ENCODE assay signal across 8 mouse cellular contexts in genomic region chr12:110486852-110487251, GRCm38 (mm10). TPM values are rescaled to one million over a fixed set of nuclear protein-coding genes. Genes with fewer than 3 reads are reported as not detected.
A peak's percentile ranks its signal among the peaks of the same experiment; 100 is the strongest.
DNase-seq lines count a peak whose midpoint lies in the region; ATAC-seq and TF ChIP-seq lines count a peak whose summit lies in the region.

No protein-coding gene starts in this region.

- H3K9ac ChIP-seq in heart, embryonic 11.5 days (ENCODE audit: low read depth, low read length): peak overlapping the region; percentile 86; the same call in 1 of the 2 replicates
- H3K9ac ChIP-seq in CH12.LX (ENCODE audit: insufficient read depth, low read depth): peak overlapping the region; percentile 94; the same call in 1 of the 2 replicates
- no peak overlapping the region for H3K9ac ChIP-seq in forebrain, embryonic 16.5 days (replicated peaks; ENCODE audit: low read depth, low read length)
- peak overlapping the region; percentile 68 for H3K9ac ChIP-seq in liver, postnatal 0 days (replicated peaks)

- no peak for TF ChIP-seq RAD21 in CH12.LX (IDR thresholded peaks at IDR 0.05; ENCODE audit: low read depth, low read length)

- H3K27me3 ChIP-seq in heart, embryonic 11.5 days (ENCODE audit: control insufficient read depth, insufficient read depth, low read length): no peaks in the 10 kb centered on the region
- no peaks in the 10 kb centered on the region for H3K27me3 ChIP-seq in CH12.LX (replicated peaks)
- H3K27me3 ChIP-seq in forebrain, embryonic 16.5 days (replicated peaks; ENCODE audit: control insufficient read depth, insufficient read depth, low read length): no peaks in the 10 kb centered on the region
- no peaks in the 10 kb centered on the region for H3K27me3 ChIP-seq in liver, postnatal 0 days (ENCODE audit: insufficient read depth, low read length)

- peaks cover 56% of the 10 kb centered on the region for H3K79me2 ChIP-seq in CH12.LX (replicated peaks; ENCODE audit: control insufficient read depth, extremely low read depth, insufficient read depth, poor library complexity, severe bottlenecking)

- dilution Hi-C loops in CH12.LX (cut with MboI; ENCODE audit: extremely low pct_ligation_motif_present, extremely low pct_unique_long_range_greater_than_20kb, low sequenced_read_pairs): no loop called here

- DNase-seq in heart, adult 11 months: no peak
- no peak for DNase-seq in CH12.LX (ENCODE audit: extremely low read depth)
- DNase-seq in liver, postnatal 0 days: no peak
- no peak for DNase-seq in c-Kit-positive CD71-positive TER-119-positive erythroid progenitor cells, embryonic 14.5 days (ENCODE audit: low spot score)
- DNase-seq in urinary bladder, postnatal 14 days (ENCODE audit: low spot score): no peak
- no peak for DNase-seq in thymus, postnatal 25 days

- WGBS in heart, embryonic 11.5 days (ENCODE audit: insufficient replicate concordance): 86% methylated on average over 5 of the region's 5 CpGs
- 84% methylated on average over 5 of the region's 5 CpGs for WGBS in forebrain, embryonic 16.5 days
- WGBS in liver, postnatal 0 days (ENCODE audit: insufficient replicate concordance): 76% methylated on average over 5 of the region's 5 CpGs

- H3K4me3 ChIP-seq in heart, embryonic 11.5 days (ENCODE audit: low read depth, low read length): peak overlapping the region; percentile 73
- H3K4me3 ChIP-seq in CH12.LX (replicated peaks in 1 of 3; ENCODE audit: low read depth in 2 of 3, low read length in 2 of 3, poor library complexity in 1 of 3): peak overlapping the region; percentile 76 to 85 (median 83)
- peak overlapping the region; percentile 75 for H3K4me3 ChIP-seq in forebrain, embryonic 16.5 days (replicated peaks; ENCODE audit: low read length)
- H3K4me3 ChIP-seq in liver, postnatal 0 days (ENCODE audit: low read depth, low read length): peak overlapping the region; percentile 72

- no peak for TF ChIP-seq POLR2A in CH12.LX (IDR thresholded peaks at IDR 0.05; ENCODE audit: low read depth, low read length)

- in situ Hi-C loops in CH12.LX (cut with MboI; ENCODE audit: low pct_ligation_motif_present, low pct_unique_long_range_greater_than_20kb, low sequenced_read_pairs): no loop called here

- peak overlapping the region; percentile 69 for H3K4me2 ChIP-seq in heart, embryonic 11.5 days
- peak overlapping the region; percentile 85 for H3K4me2 ChIP-seq in CH12.LX (ENCODE audit: insufficient read depth, low read depth, poor library complexity, severe bottlenecking)
- peak overlapping the region; percentile 83 for H3K4me2 ChIP-seq in forebrain, embryonic 16.5 days (ENCODE audit: low read length)
- H3K4me2 ChIP-seq in liver, postnatal 0 days (ENCODE audit: low read depth, low read length): peak overlapping the region; percentile 81

- peaks cover 42% of the 10 kb centered on the region for H3K4me1 ChIP-seq in heart, embryonic 11.5 days (ENCODE audit: control insufficient read depth, insufficient read depth, low read length)
- peaks cover 8 to 48% of the 10 kb centered on the region in 2 experiments for H3K4me1 ChIP-seq in CH12.LX (ENCODE audit: control insufficient read depth in 1 of 2, insufficient read depth in 2 of 2)
- peaks cover 27% of the 10 kb centered on the region for H3K4me1 ChIP-seq in forebrain, embryonic 16.5 days (replicated peaks; ENCODE audit: control insufficient read depth, insufficient read depth, low read length)
- H3K4me1 ChIP-seq in liver, postnatal 0 days (ENCODE audit: insufficient read depth): peaks cover 31% of the 10 kb centered on the region

- no peak overlapping the region for H3K27ac ChIP-seq in heart, embryonic 11.5 days (ENCODE audit: low read depth, low read length)
- no peak overlapping the region for H3K27ac ChIP-seq in CH12.LX (ENCODE audit: insufficient read depth, low read depth)
- H3K27ac ChIP-seq in forebrain, embryonic 16.5 days (ENCODE audit: low read length): no peak overlapping the region
- peak overlapping the region; percentile 99 for H3K27ac ChIP-seq in liver, postnatal 0 days (ENCODE audit: low read depth)

- no peak for TF ChIP-seq CTCF in CH12.LX (conservative IDR thresholded peaks at IDR 0.05 in 1 of 2, IDR thresholded peaks at IDR 0.05 in 1 of 2; ENCODE audit: low read depth in 2 of 2, low read length in 2 of 2)
- TF ChIP-seq CTCF in liver, postnatal 0 days (IDR thresholded peaks at IDR 0.05; ENCODE audit: low read depth): no peak

- no peak for ATAC-seq in heart, embryonic 11.5 days (replicated peaks; ENCODE audit: insufficient number of reproducible peaks, low FRiP score, low TSS enrichment)
- ATAC-seq in forebrain, embryonic 16.5 days: no peak
- ATAC-seq in liver, postnatal 0 days: no peak

- H3K36me3 ChIP-seq in heart, embryonic 11.5 days (ENCODE audit: control insufficient read depth, insufficient read depth, low read length): peaks cover 10% of the 10 kb centered on the region; the same call in 1 of the 2 replicates
- peaks cover 15 to 65% of the 10 kb centered on the region in 2 experiments for H3K36me3 ChIP-seq in CH12.LX (replicated peaks in 1 of 2; ENCODE audit: control insufficient read depth in 1 of 2, insufficient read depth in 1 of 2, low read length in 1 of 2)
- H3K36me3 ChIP-seq in forebrain, embryonic 16.5 days (ENCODE audit: control insufficient read depth, insufficient read depth): no peaks in the 10 kb centered on the region
- peaks cover 6% of the 10 kb centered on the region; the same call in 1 of the 2 replicates for H3K36me3 ChIP-seq in liver, postnatal 0 days (replicated peaks; ENCODE audit: insufficient read depth, low read length)

- TF ChIP-seq EP300 in CH12.LX (IDR thresholded peaks at IDR 0.05; ENCODE audit: low read length): no peak
- TF ChIP-seq EP300 in liver, postnatal 0 days (IDR thresholded peaks at IDR 0.05; ENCODE audit: low read depth): no peak

- no peaks in the 10 kb centered on the region for H3K9me3 ChIP-seq in heart, embryonic 11.5 days (replicated peaks; ENCODE audit: control insufficient read depth, low read length)
- H3K9me3 ChIP-seq in CH12.LX (replicated peaks; ENCODE audit: low read length): peaks cover 9% of the 10 kb centered on the region
- no peaks in the 10 kb centered on the region for H3K9me3 ChIP-seq in forebrain, embryonic 16.5 days (ENCODE audit: control insufficient read depth, low read length)
- no peaks in the 10 kb centered on the region for H3K9me3 ChIP-seq in liver, postnatal 0 days (ENCODE audit: low read length)

TF ChIP-seq in CH12.LX, 34 proteins besides CTCF, POLR2A, EP300 and RAD21:
- TF ChIP-seq BHLHE40 (IDR thresholded peaks at IDR 0.05; ENCODE audit: low read depth, low read length): no peak
- no peak for TF ChIP-seq ZC3H11A (IDR thresholded peaks at IDR 0.05; ENCODE audit: low read depth, low read length)
- no peak for TF ChIP-seq MXI1 (IDR thresholded peaks at IDR 0.05; ENCODE audit: low read depth, low read length)

RNA-seq across cellular contexts. Expression of gene Ppp2r5c, which starts 39.9 kb away (rescaled TPM):
- polyA plus RNA-seq in heart, embryonic 11.5 days (2014; fragmentation: Nextera tagmentation; extraction: Ambion mirVana): 137 and 139 TPM in 2 replicates
- total RNA-seq in CH12.LX (2012; rRNA removed): 67.2 and 71.6 TPM in 2 replicates
- total RNA-seq in CH12.LX (2014; rRNA removed): 111 and 122 TPM in 2 replicates
- polyA plus RNA-seq in CH12.LX (2012; ENCODE audit: insufficient read length, low read depth): 78.5 and 97.7 TPM in 2 replicates
- polyA plus RNA-seq in forebrain, embryonic 16.5 days (2015; fragmentation: Nextera tagmentation; extraction: Ambion mirVana): 139 and 145 TPM in 2 replicates
- polyA plus RNA-seq in liver, postnatal 0 days (2015; fragmentation: Nextera tagmentation; extraction: Ambion mirVana): 53.3 and 55.5 TPM in 2 replicates
